Mouse (Mus musculus) adrenal gland, postnatal 36 days (tissue): Measurements from ENCODE around the gene Golga5. TPM values are rescaled to one million over a fixed set of nuclear protein-coding genes. Genes with fewer than 3 reads are reported as not detected.

Source experiments
- DNase-seq, 2 experiments: peaks; one replicate each; pipeline ENCODE4 v3.0.0; 2021; ENCODE audit warnings: mixed read lengths in 1 of 2
- long read RNA-seq, 2 experiments: library from polyadenylated mRNA; stranded (forward); transcript quantifications; one replicate each; pipeline ENCODE4 v2.0.0; 2021; ENCODE audit warnings: borderline sequencing depth in 2 of 2
- total RNA-seq, 2 experiments: library from RNA; stranded (reverse); gene quantifications; 2 replicates each; pipeline ENCODE4 v1.2.3; 2021

Gene Golga5
- 10 to 100 TPM; 40.3 to 42.2 TPM for total RNA-seq
- long read RNA-seq, experiment 1, transcript Golga5-202 (13 exons, 2,827 nt) = major isoform, 26 of 40 reads
- long read RNA-seq, experiment 1, partial matches to known transcripts = 10 of 40 reads
- long read RNA-seq, experiment 1, other reads (novel, unspliced or antisense) = 2 of 40 reads
- long read RNA-seq, experiment 2, transcript Golga5-202 (13 exons, 2,827 nt) = major isoform, 8 of 9 reads
- long read RNA-seq, experiment 2, partial matches to known transcripts = 0 of 9 reads
- long read RNA-seq, experiment 2, other reads (novel, unspliced or antisense) = 1 of 9 reads

DNA sequence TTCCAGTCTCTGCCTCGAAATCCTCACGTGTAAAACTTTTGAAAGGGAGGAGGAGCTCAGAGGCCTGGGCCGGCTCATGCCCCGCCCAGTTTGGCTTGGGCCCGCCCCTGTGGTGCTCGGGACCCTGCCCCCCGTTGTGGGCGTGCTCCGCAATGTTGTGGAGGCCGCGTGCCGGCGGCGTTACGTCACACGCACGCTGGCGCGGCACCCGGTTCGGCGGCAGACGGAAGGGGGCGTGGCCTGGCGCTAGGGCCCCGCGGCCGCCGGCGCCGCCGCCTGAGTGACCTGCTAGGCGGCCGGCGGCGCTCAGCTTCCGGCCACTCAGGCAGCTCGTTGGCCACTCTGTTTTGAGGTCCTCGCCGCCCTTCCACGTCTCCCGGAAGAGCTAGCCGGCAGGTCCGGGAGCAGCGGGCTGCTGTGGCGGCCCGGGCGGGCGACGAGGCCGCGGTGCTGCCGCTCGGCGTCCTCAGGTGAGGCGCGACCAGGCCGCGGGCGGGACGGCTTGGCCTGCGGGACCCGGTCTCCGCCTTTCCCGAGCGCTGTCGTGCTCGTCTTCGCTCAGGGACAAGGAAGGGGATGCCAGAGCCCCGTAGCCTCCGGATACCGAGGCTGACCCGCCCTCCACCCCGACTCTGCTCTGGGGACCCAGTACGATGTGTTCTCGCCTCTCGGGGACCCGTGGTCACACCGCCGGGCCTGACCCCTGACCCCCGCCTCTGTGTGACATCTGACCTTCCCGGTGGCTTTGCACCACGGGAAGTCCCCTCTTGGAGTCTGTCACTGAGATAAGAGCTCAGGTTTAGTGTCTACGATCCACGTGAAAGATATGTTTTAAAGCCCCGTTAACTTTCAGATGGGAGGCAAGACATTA lies at the start of gene Golga5:
Gene Golga5 (plus strand): TSS at position 242 of the 871 bp plus-strand sequence.
- peak; percentile 99 to 100 for DNase-seq

- DNase-seq = no peak
Measured at GRCm38 (mm10) chr12:102419544-102419943, 49.4 kb upstream of the Golga5 start.

- no peak for DNase-seq
Measured at GRCm38 (mm10) chr12:102420168-102420890, 48.6 kb upstream of the Golga5 start.

GRCm38 (mm10) chr12:102422065-102422464 lies 46.9 kb upstream of the Golga5 start:
- DNase-seq = peak; percentile 66 to 78

GRCm38 (mm10) chr12:102422623-102423320 lies 46.2 kb upstream of the Golga5 start:
- no peak for DNase-seq

GRCm38 (mm10) chr12:102423625-102424024 lies 45.3 kb upstream of the Golga5 start:
- no peak for DNase-seq

DNA sequence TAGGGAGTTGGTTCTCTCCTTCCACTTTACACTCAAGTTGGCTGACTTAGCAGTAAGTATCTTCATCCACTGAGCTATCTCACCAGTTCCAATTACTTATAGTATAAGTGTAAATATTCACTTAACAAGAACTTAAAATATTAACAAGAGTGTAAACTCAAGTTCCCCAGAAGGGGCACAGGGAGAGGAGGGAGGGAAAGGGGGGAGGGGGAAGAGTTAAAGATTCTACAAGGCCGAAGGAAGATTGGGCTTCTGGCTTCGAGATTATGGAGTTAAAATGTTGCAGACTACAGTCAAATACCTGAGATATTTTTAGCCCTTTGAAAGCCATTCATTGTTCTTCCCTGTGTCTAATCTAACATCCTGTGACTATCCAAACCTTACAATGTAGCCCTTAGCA lies 44.5 kb upstream of the Golga5 start:
- no peak for DNase-seq

GRCm38 (mm10) chr12:102425048-102425578 lies 43.8 kb upstream of the Golga5 start:
- DNase-seq = no peak

DNA sequence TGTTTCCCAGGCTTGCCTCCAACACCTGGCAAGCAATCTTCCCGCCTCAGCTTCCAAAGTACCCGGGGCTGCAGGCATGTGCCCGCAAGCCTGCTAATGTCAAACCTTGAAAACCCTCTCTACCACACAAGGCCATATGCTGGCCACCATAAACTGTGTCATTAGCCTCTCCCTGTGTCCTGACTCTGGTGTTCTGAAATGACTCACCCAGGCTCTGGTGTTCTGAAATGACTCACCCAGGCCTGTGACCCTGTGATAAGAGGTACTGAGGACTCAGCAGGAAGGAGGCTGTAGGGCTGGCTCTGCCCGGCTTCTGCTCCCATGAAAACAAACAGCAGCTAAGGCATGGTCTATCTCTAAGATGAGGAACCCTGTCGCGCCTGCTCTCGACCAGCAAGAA lies 42.6 kb upstream of the Golga5 start:
- DNase-seq = peak; percentile 64 to 66

DNA sequence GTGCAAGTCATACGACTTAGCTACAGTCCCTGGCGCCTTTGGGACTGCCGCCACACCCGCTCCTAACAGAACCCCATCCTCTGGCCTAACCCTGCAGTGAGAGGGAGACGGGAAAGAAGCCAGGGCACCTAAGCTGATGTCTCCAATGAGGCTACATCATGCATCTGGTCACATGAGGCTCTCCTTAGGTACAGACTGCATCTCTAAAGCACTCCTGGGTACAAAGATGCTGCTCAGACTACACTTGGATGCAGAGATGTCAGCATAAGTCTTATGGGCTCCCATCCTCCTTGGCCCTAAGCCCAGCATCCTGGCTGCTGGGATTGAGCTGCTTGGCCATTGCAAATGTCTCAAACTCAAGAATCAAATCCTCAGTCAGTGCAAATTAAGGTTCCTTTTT lies 39.3 kb upstream of the Golga5 start:
- no peak for DNase-seq

DNA sequence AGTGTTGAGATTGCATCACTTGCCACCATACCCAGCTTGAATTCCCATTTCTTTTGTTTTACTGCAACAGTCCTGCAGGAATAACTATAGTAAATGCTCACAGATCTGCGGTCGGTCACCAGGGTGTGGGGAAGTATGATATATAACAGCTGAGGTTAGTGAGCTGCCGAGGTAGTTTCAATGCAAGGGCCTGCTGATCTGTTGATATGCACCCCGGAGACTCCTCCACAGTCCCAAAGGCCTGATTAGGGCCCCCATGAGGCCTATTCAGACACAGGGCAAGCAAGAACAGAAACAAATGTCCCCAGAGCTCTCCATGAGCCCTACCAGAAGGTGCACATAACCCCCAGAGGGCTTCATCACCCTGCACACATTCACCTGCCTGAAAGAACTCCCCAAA lies 38.7 kb upstream of the Golga5 start:
- DNase-seq = no peak

- DNase-seq = peak; percentile 65 to 73
Measured at GRCm38 (mm10) chr12:102432238-102432637, 36.7 kb upstream of the Golga5 start.

DNA sequence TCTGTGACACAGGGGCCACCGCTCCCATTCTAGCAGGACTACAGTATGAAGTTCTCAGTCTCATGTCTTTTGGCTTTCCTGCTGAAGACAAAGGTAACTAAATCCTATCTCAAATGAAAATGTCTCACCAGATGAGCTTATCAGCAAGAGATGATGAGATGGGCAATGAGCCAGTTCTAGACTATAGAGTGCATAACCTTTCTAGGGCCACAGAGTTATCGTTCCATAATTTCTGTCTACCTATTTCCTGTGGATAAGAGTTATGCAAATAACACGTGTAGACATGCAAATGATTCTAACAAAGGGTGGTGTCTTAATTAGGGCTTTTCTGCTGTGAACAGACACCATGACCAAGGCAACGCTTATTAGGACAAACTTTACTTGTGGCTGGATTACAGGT lies 34.8 kb upstream of the Golga5 start:
- DNase-seq = no peak

DNA sequence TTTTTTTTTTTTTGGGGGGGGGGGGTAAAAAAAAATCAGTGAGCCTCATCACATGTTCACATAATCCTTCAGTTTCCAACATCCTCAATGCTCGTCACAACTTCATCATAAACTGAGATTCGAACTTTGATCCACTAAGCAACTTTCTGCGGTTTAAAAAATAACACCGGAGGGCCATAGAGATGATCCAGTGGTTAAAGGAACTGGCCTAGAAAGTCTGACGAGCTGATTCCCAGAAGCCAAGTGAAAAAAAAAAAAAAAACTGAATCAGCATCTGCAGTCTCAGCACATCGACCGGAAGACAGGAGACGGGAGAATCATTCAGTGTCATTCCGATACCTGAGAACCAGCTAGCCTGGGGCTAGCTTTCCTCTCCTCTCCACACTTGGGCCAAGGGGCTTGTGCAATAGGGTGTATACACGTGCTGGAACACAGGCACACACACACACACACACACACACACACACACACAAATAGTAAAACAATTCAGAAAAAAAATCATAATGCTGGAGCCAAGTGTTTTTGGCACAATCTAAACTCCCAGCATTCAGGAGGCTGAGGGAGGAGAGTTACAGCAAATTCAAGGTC lies 31.9 kb upstream of the Golga5 start:
- DNase-seq = no peak

DNA sequence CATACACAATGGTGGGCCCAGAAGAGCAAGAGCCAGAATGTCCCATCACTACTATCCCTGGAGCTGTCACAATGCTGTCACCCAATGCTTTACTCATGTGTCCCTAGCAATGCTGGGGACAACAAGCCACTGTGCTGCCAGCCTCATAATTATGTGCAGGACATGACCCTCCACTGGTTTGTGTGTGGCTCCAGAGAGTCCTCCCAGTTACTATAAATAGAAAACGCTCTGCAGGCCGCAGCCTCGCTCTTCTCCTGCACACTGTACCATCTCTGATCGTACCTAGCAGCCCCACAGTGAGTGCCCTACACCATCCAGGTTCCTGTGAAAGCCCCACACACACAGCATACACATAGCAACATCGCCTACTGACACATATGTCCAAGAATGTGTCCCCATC lies 31.0 kb upstream of the Golga5 start:
- no peak for DNase-seq

GRCm38 (mm10) chr12:102438983-102439631 lies 29.8 kb upstream of the Golga5 start:
- no peak for DNase-seq

GRCm38 (mm10) chr12:102439632-102440023 lies 29.3 kb upstream of the Golga5 start, which contains the start of gene Lgmn:
Gene Lgmn, minus strand, starts transcription at chr12:102439813.
- peak; percentile 99 for DNase-seq

- peak in 1 of 2 experiments; percentile 54 for DNase-seq
Measured at GRCm38 (mm10) chr12:102440551-102440950, 28.4 kb upstream of the Golga5 start.

DNA sequence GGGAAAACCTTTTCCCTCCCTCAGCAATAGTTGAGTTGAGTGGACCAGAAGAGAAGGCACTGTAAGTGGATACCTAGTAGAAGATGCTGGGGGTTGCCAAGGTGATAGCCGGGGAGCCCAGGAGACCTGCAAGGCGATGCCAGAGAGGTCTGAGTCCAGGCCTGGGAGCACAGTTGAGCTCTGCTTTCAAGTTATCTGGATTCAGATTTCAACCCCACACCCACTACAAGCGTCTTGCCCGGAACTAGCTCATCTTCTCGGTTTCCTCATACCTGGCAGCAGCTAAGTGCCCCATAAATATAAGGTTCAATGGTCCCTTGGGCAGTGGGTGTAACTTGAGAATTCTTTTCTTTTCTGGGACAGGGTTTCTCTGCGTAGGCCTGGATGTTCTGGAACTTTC lies 27.8 kb upstream of the Golga5 start:
- DNase-seq = no peak

DNA sequence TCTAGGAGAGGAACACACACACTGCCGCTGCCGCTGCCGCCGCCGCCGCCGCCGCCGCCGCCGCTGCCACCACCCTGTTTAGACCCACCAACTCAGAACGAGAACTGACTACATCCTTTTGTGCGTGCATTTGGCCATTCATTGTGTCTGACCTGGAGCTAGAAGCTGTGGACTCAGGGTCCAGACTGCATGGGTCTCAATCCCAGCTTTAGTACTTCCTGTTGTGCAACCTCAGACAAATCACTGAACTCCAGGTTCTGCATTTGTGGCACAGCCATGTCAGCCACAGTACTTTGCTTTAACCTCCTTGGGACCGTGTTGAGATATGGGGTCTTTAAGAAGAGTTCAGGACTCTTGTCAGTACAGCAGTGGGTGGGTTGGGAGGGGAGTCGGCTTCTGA lies 26.3 kb upstream of the Golga5 start:
- no peak for DNase-seq

DNA sequence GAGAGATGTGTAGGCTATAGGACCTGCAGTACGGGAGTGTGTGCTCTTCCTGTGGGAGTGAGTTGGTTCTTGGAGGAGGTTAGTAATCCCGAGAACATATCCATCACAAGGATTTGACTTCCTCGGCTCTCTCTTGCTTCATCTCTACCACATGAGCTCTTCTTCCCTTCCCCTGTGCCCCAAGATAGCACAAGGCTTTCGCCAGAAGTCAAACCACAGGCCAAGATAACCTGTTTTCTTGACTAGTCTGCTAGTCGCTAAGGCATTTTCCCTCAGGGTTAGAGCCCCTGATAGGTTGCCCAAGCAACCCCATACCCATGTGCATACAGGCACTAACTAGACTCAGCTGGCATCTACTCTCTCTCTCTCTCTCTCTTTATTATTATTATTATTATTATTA lies 25.3 kb upstream of the Golga5 start:
- DNase-seq = no peak
